Mouse (Mus musculus): ENCODE measurements around the gene Ly6g6d. TPM values are rescaled to one million over a fixed set of nuclear protein-coding genes. Genes with fewer than 3 reads are reported as not detected.

The Ly6g6d gene
- polyA plus RNA-seq, 1 experiment = 1.8 TPM

DNA sequence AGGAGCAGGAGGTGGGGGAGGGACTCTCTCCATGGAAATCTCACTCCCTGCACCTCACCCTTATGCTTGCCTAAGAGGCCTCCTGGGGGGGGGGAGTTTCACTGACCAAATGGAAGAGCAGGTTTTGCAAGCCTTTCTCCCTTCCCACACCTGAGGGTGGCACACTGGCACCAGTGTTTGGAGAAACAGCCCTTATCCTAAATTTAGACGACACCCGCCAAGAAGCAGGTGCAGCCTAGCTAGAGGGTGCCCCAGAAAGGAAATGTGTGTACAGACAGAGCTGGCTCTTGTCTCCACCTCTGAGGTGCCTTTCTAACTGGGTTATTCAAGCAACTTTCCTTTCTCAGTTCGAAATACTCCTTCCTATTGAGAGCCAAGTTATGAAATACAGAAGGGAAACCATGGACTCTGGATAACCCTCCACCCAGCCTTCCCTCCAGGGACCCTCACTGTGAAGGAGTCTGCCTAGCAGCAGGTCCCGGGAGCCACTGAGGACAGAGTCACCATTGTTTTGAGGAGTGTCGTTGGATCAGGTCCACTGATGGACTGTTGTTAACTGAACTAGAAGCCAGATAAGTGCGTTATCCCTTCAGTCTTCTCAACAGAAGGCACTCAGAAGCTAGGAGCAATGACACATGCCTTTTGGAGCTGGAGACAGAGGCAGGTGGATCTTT lies 7.2 kb downstream of the Ly6g6d start:
- Histone ChIP-seq H3K27me3 (ENCODE audit: control insufficient read depth, insufficient read depth, low read length) (no peaks in the 10 kb centered on the region; the same call in 1 of the 2 replicates), H3K4me3 (ENCODE audit: extremely low read depth, insufficient read depth, insufficient read length) (no peak overlapping the region), H3K27ac (ENCODE audit: insufficient read depth, low read length) (no peak overlapping the region), H3K36me3 (ENCODE audit: control insufficient read depth, insufficient read depth, low read length) (no peaks in the 10 kb centered on the region), H3K4me1 (ENCODE audit: control insufficient read depth, insufficient read depth, insufficient read length) (no peaks in the 10 kb centered on the region)
- TF ChIP-seq POLR2A (IDR thresholded peaks at IDR 0.05; ENCODE audit: low read depth, low read length) = no peak
- TF ChIP-seq CTCF (IDR thresholded peaks at IDR 0.05; ENCODE audit: extremely low read depth, insufficient read depth, insufficient read length, insufficient replicate concordance) = no peak
- WGBS = 44% methylated on average over 6 of the region's 6 CpGs
- DNase-seq (ENCODE audit: low read depth in 1 of 2, low spot score in 2 of 2) = no peak

DNA sequence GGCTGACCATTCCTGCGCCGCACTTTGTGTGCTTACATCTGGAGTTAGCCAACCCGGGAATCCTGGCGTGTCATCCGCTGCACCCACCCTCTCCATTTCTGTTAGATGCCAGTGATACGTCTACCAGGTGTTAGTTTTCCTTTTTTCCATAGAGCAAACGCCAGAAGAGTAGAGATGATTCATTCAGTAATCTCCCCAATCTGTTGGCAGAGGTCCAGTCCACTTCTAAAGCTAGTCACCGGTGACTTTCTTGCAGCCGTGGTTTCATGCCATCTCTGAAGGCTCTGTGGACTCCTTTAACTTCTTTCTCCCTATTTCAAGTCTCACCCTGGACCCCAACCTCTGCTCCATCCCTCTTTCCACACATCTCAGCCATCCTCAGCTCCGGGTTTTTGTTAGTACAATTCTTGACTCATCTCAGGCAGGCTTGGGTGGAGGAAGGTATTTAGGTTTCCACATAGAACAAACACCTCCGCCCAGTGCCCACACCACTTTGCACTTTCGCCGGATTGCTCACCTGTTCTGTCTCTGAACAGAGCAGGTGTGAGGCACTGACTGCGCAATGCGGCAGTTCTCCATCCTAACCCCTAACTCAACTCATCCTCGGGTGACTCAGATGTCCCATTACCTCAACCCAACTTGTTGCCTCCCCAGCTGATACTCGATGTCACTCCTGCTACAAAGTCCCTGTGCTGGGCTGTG lies 9.5 kb downstream of the Ly6g6d start:
- 74% methylated on average over 17 of the region's 17 CpGs for WGBS
- no peak for DNase-seq (ENCODE audit: low read depth in 1 of 2, low spot score in 2 of 2)
- Histone ChIP-seq H3K27ac (ENCODE audit: insufficient read depth, low read length) (no peak overlapping the region), H3K4me1 (ENCODE audit: control insufficient read depth, insufficient read depth, insufficient read length) (peaks cover 8% of the 10 kb centered on the region), H3K27me3 (ENCODE audit: control insufficient read depth, insufficient read depth, low read length) (no peaks in the 10 kb centered on the region; the same call in 1 of the 2 replicates), H3K36me3 (ENCODE audit: control insufficient read depth, insufficient read depth, low read length) (no peaks in the 10 kb centered on the region), H3K4me3 (ENCODE audit: extremely low read depth, insufficient read depth, insufficient read length) (no peak overlapping the region)
- TF ChIP-seq POLR2A (IDR thresholded peaks at IDR 0.05; ENCODE audit: low read depth, low read length) (no peak), CTCF (IDR thresholded peaks at IDR 0.05; ENCODE audit: extremely low read depth, insufficient read depth, insufficient read length, insufficient replicate concordance) (no peak)

DNA sequence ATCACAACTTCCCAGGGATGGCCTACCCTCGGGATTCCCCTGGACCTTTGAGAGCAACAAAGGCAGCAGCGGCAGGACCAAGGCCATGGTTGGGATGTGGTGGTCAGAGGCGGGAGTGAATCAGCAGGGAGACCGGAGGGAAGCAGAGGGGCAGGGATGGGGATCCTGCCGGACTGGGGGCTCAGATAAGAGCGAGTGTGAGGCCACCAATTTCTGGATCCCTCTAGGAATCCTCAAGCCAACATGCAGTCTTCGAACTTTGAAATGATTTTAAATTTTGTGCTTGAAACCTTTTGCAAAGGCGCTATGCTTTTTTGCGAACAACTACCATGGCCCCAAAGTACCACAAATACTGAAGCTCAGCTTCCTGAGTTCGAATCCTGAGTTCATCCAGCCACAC lies 11.8 kb downstream of the Ly6g6d start, which contains the start of gene Mpig6b:
TSS of gene Mpig6b (minus strand) at position 101 of the 400 bp plus-strand sequence.
- H3K4me3 ChIP-seq (ENCODE audit: extremely low read depth, insufficient read depth, insufficient read length) = peak within 1 kb of the TSS; percentile 49
- DNase-seq (ENCODE audit: low read depth in 1 of 2, low spot score in 2 of 2) = no peak
- no peak for TF ChIP-seq POLR2A (IDR thresholded peaks at IDR 0.05; ENCODE audit: low read depth, low read length)
- TF ChIP-seq CTCF (IDR thresholded peaks at IDR 0.05; ENCODE audit: extremely low read depth, insufficient read depth, insufficient read length, insufficient replicate concordance) = no peak
- whole genome bisulfite sequencing = 61% methylated on average over 10 of the region's 10 CpGs
- H3K27me3 ChIP-seq (ENCODE audit: control insufficient read depth, insufficient read depth, low read length) = no peaks in the 10 kb centered on the region; the same call in 1 of the 2 replicates
- peaks cover 8% of the 10 kb centered on the region for H3K4me1 ChIP-seq (ENCODE audit: control insufficient read depth, insufficient read depth, insufficient read length)
- no peaks in the 10 kb centered on the region for H3K36me3 ChIP-seq (ENCODE audit: control insufficient read depth, insufficient read depth, low read length)
- no peak within 1 kb of the TSS for H3K27ac ChIP-seq (ENCODE audit: insufficient read depth, low read length)

- peak in 1 of 2 experiments; percentile 30 for DNase-seq (ENCODE audit: low read depth in 1 of 2, low spot score in 2 of 2)
These were observed 12.6 kb downstream of the Ly6g6d start, which contains the start of gene Ly6g6c for GRCm38 (mm10) chr17:35064951-35065947. Gene Ly6g6c (plus strand): TSS chr17:35065388.

DNA sequence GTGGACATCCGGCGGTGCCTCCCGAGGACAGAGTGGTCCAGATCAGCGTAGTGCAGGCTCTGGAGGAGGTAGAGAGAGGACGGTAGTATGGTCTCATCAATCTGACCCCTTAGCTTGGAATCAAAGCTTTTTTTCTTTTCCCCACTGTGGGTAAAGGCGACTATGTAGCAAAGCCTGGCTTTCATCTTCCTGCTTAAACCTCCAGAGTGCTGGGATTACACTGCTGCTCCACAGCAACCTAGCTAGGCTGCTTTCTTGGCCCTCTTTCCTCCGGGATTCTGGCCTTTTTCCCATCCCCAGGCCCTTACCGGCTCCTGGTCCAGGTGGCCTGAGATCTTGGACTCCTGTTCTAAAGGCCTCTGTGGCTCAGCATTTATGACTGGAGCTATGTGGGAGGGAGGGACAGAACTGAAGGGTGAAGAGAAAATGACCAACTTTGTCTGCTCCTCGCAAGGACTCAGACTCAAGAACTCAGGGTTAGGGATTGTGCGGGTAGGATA lies 13.4 kb downstream of the Ly6g6d start:
- no peak for DNase-seq (ENCODE audit: low read depth in 1 of 2, low spot score in 2 of 2)
- TF ChIP-seq CTCF (IDR thresholded peaks at IDR 0.05; ENCODE audit: extremely low read depth, insufficient read depth, insufficient read length, insufficient replicate concordance) (no peak), POLR2A (IDR thresholded peaks at IDR 0.05; ENCODE audit: low read depth, low read length) (no peak)
- Histone ChIP-seq H3K36me3 (ENCODE audit: control insufficient read depth, insufficient read depth, low read length) (no peaks in the 10 kb centered on the region), H3K4me3 (ENCODE audit: extremely low read depth, insufficient read depth, insufficient read length) (no peak overlapping the region), H3K27me3 (ENCODE audit: control insufficient read depth, insufficient read depth, low read length) (no peaks in the 10 kb centered on the region; the same call in 1 of the 2 replicates), H3K27ac (ENCODE audit: insufficient read depth, low read length) (no peak overlapping the region), H3K4me1 (ENCODE audit: control insufficient read depth, insufficient read depth, insufficient read length) (peaks cover 12% of the 10 kb centered on the region)
- 51% methylated on average over 10 of the region's 10 CpGs for WGBS

More at GRCm38 (mm10) chr17:35064951-35065947, 12.6 kb downstream of the Ly6g6d start, which contains the start of gene Ly6g6c:
- 2% methylated on average over 48 of the region's 48 CpGs for WGBS
- no peaks in the 10 kb centered on the region for H3K36me3 ChIP-seq (ENCODE audit: control insufficient read depth, insufficient read depth, low read length)
- peaks cover 8% of the 10 kb centered on the region for H3K4me1 ChIP-seq (ENCODE audit: control insufficient read depth, insufficient read depth, insufficient read length)
- peak within 1 kb of the TSS; percentile 49 for H3K4me3 ChIP-seq (ENCODE audit: extremely low read depth, insufficient read depth, insufficient read length)
- TF ChIP-seq CTCF (IDR thresholded peaks at IDR 0.05; ENCODE audit: extremely low read depth, insufficient read depth, insufficient read length, insufficient replicate concordance) = no peak
- no peak for TF ChIP-seq POLR2A (IDR thresholded peaks at IDR 0.05; ENCODE audit: low read depth, low read length)
- H3K27ac ChIP-seq (ENCODE audit: insufficient read depth, low read length) = no peak within 1 kb of the TSS
- no peaks in the 10 kb centered on the region; the same call in 1 of the 2 replicates for H3K27me3 ChIP-seq (ENCODE audit: control insufficient read depth, insufficient read depth, low read length)

DNA sequence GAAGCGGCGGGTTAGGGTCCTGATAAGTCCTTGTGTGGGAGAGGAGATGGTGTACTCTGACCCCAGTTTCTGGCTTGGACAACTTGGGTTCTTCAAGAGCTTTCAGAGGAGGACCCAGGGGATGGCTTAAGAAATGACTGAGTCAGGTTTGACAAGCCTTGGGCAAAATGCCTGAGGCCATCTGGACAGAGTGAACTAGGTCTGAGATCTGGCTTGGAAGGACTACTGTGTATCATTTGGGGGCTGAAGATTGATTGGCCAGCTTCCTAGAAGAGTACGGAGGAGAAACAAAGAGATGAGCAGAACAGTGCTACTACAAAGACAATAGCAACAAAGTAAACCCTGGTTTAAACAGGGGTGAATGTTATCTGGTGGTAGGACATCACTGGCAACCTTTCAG lies 14.4 kb downstream of the Ly6g6d start:
- Histone ChIP-seq H3K4me1 (ENCODE audit: control insufficient read depth, insufficient read depth, insufficient read length) (peaks cover 15% of the 10 kb centered on the region), H3K27ac (ENCODE audit: insufficient read depth, low read length) (no peak overlapping the region), H3K4me3 (ENCODE audit: extremely low read depth, insufficient read depth, insufficient read length) (no peak overlapping the region), H3K27me3 (ENCODE audit: control insufficient read depth, insufficient read depth, low read length) (no peaks in the 10 kb centered on the region; the same call in 1 of the 2 replicates), H3K36me3 (ENCODE audit: control insufficient read depth, insufficient read depth, low read length) (no peaks in the 10 kb centered on the region)
- 92% methylated on average over 3 of the region's 3 CpGs for WGBS
- TF ChIP-seq POLR2A (IDR thresholded peaks at IDR 0.05; ENCODE audit: low read depth, low read length) (no peak), CTCF (IDR thresholded peaks at IDR 0.05; ENCODE audit: extremely low read depth, insufficient read depth, insufficient read length, insufficient replicate concordance) (no peak)
- DNase-seq (ENCODE audit: low read depth in 1 of 2, low spot score in 2 of 2) = no peak

Measured in spleen, adult 2 months (tissue).